Mouse (Mus musculus) kidney, adult 11 months (tissue): ENCODE measurements around the gene Btbd8.

ENCODE experiments used
- DNase-seq: peaks from one replicate; pipeline ENCODE4 v3.0.0; 2022

Btbd8 gene

GRCm38 (mm10) chr5:107521386-107521785 lies 83.6 kb downstream of the Btbd8 start:
- DNase-seq: no peak

DNA sequence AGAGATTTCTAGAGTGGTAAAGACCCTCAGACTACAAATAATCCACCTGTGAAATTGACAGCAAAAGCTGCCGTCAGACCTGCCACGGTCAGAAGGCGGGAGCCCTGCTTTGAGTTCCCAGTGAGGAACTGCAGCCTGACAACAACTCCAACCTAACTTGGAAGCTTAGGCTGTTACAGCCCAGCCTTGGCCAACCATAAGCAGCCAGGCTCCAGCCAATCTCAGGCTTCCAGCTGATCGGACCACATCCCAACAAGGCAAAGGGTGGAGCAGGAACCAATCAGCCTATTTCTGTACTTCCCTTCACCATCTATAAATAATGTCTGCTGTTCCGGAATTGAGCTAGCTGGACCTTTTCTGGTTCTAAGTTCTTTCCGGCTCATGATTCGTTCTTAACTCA lies 84.1 kb downstream of the Btbd8 start:
- peak; percentile 17 for DNase-seq

GRCm38 (mm10) chr5:107524281-107524680 lies 86.5 kb downstream of the Btbd8 start:
- DNase-seq: no peak

DNA sequence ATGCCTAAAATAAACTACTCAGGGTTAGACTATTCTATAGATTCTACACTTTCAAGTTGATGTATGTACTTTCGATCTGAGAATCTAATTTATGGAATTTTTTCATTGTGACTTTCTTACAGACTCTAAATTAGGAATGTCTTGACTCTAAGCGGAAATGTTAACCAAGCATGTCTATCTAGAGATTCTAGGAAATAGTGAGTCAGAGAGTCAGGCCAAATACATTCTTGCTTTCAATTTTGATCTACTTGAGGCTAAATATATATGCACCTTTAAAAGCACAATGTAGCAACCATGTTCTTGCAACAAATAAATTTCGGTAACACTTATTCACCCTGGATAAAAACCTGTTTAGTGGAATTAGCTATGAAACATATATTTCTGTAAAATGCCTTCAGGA lies 91.1 kb downstream of the Btbd8 start:
- DNase-seq: no peak

GRCm38 (mm10) chr5:107533590-107533989 lies 95.8 kb downstream of the Btbd8 start:
- DNase-seq: no peak

DNA sequence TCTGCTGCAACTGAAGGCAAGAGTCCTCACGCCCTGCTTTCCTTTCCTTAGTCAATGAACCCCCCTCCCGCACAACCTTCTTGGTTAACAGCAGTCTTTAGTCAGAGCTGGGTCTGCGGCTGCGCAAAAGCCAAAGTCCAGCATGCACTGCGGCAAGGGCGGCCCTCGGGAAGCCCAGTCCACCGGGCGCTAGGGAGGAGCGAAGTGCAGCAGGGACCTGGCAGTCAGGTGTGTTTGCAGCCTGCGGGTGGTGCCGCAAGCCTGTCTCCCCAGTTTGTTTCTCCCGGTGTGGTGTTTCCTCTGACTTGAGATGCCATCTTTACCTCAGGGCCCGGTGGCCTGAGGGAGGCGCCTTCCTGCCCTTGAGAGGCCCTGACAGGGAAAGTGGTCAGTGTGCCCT lies 96.8 kb downstream of the Btbd8 start, which contains the start of gene 1700028K03Rik:
Gene 1700028K03Rik, plus strand, starts transcription at position 129 of the 400 bp plus-strand sequence.
- no peak for DNase-seq

DNA sequence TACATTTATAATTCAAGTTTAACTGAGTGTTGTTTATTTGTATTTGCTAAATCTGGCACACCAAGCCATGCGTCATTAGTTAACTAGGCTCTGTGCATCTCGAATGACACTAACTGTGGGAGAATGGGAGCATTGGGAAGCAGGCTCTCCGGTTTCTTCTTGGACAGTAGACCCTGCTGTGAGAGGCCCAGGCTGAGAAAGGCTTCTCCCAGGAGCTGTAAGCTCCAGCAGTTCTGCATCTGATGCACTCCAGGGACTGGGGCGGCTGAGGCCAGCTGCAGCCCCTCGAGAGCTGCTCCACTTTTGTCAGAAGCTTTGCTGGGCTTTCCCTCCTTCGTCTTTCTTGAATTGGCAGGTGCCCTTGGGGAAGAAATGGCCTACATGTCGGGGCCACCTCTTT lies 103.9 kb downstream of the Btbd8 start:
- DNase-seq: no peak

GRCm38 (mm10) chr5:107545927-107546326 lies 108.1 kb downstream of the Btbd8 start:
- DNase-seq: no peak

- DNase-seq: no peak
These were observed 110.2 kb downstream of the Btbd8 start for GRCm38 (mm10) chr5:107547955-107548354.

GRCm38 (mm10) chr5:107548444-107548843 lies 110.6 kb downstream of the Btbd8 start:
- no peak for DNase-seq

GRCm38 (mm10) chr5:107554336-107554735 lies 116.5 kb downstream of the Btbd8 start:
- DNase-seq: no peak

- DNase-seq: no peak
These were observed 119.2 kb downstream of the Btbd8 start for GRCm38 (mm10) chr5:107556969-107557368.
